Mouse (Mus musculus): Measurements from ENCODE around the gene Zfp429.
"Not testable (repeated sequence)": the region's sequence is repeated elsewhere in the genome, so short reads cannot be mapped to it uniquely, and the experiment has no call there.

DNA sequence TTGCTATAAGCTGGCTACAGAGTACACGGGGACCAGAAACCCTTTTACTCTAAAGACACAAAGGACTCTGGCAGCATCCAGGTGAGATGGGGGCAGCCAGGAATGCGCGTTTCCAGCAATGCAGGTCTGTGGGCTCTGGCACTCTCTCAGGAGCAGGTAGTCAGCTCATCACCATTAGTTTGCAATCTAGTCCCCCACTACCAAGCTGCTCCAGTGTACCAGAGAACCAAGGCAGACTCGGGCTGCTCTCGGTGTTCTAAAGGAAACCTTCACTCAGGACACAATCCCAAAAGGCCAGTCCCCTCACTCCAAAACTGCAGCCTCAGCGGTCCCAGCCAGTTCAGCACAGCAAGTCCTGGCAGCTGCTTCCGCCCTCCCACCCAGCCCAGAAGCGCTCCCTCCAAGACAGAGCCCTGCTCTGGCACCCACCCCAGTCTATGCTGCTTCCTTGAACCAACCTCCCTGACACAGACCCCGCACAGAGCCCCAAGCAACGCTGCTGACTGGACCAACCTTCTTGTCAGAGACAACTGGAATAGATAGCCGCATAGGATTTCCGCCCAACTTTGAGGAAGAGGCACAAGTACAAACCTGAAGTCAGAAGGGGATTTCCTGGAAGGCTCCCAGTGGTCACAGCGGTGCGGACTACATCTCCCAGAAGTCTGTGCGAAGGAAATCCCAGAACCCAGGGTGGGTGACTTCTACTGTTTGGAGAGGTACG, at the start of gene Zfp429:
- not testable (repeated sequence) for TF ChIP-seq CTCF (IDR thresholded peaks at IDR 0.05; ENCODE audit: insufficient read depth, low read length)
- 0 out of 2 replicates have a peak, but pooled peaks have one; percentile 11 for TF ChIP-seq POLR2A (IDR thresholded peaks at IDR 0.05; ENCODE audit: borderline replicate concordance, extremely low read depth, low read depth, low read length)

Data from lung, adult 2 months (tissue).